Mouse (Mus musculus) E14TG2a.4 (cell line): ENCODE results near the gene Nell1.

Source experiments
- H3K27me3 ChIP-seq: 2 replicates; pipeline ENCODE4 v1.6.1; 2014; ENCODE audit warnings: low read length, control low read depth; ENCODE audit not compliant: insufficient read depth
- H3K36me3 ChIP-seq: 2 replicates; pipeline ENCODE4 v1.6.1; 2014; ENCODE audit warnings: low read length, control low read depth; ENCODE audit not compliant: insufficient read depth
- H3K4me1 ChIP-seq: replicated peaks from 2 replicates; pipeline ENCODE4 v1.6.1; 2014; ENCODE audit warnings: low read depth, low read length, control low read depth
- H3K4me3 ChIP-seq: replicated peaks from 2 replicates; pipeline ENCODE4 v1.5.1; 2014; ENCODE audit warnings: mild to moderate bottlenecking, low read length
- H3K9me3 ChIP-seq: 2 replicates; pipeline ENCODE4 v1.6.1; 2014; ENCODE audit warnings: low read length, control low read depth
- CTCF ChIP-seq: conservative IDR thresholded peaks from 2 replicates; pipeline ENCODE4 v1.5.1; 2014; ENCODE audit warnings: low read length
- NANOG ChIP-seq: IDR thresholded peaks from 2 replicates; pipeline ENCODE4 v1.6.1; 2014; ENCODE audit warnings: borderline replicate concordance, low read length, mixed read lengths
- POU5F1 ChIP-seq: IDR thresholded peaks from 2 replicates; pipeline ENCODE4 v1.6.1; 2014; ENCODE audit warnings: low read length, borderline replicate concordance

Gene Nell1

GRCm38 (mm10) chr7:50107261-50107660 lies 132.6 kb downstream of the Nell1 start:
- H3K27me3 ChIP-seq = no peaks in the 10 kb centered on the region
- TF ChIP-seq NANOG = no peak
- no peak for TF ChIP-seq CTCF
- TF ChIP-seq POU5F1 = no peak
- no peak overlapping the region for H3K4me3 ChIP-seq
- no peaks in the 10 kb centered on the region for H3K4me1 ChIP-seq
- 0 out of 2 replicates have a peak, but pooled peaks cover 2% of the 10 kb centered on the region for H3K9me3 ChIP-seq
- H3K36me3 ChIP-seq = no peaks in the 10 kb centered on the region

DNA sequence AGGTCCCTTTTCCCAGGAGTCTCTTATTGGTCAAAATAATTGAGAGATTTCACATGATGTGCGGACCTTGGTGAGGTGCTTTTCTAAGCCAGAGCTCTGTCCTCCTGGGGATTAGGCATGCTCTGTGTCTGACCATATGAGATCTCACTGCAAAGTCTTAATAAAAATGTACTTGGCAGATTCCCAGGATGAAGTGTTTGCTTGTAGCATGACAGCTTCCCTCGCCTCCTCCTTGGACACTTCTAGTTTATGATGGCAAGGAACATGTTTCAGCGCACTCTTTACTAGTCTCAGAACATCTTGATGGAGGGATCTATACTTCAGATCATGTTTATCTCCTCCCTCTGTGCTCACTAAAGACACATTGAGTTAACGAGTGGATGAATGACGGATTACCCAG lies 143.7 kb downstream of the Nell1 start:
- no peaks in the 10 kb centered on the region for H3K4me1 ChIP-seq
- TF ChIP-seq CTCF = no peak
- no peak for TF ChIP-seq NANOG
- no peak for TF ChIP-seq POU5F1
- H3K27me3 ChIP-seq = no peaks in the 10 kb centered on the region
- no peak overlapping the region for H3K4me3 ChIP-seq
- H3K9me3 ChIP-seq = no peaks in the 10 kb centered on the region
- no peaks in the 10 kb centered on the region for H3K36me3 ChIP-seq

- TF ChIP-seq POU5F1 (no peak), NANOG (no peak), CTCF (no peak)
- H3K4me3 ChIP-seq = no peak overlapping the region
- H3K36me3 ChIP-seq = no peaks in the 10 kb centered on the region
- H3K9me3 ChIP-seq = no peaks in the 10 kb centered on the region
- H3K4me1 ChIP-seq = no peaks in the 10 kb centered on the region
- H3K27me3 ChIP-seq = no peaks in the 10 kb centered on the region
These were observed 163.0 kb downstream of the Nell1 start for GRCm38 (mm10) chr7:50137706-50138105.

- H3K27me3 ChIP-seq = no peaks in the 10 kb centered on the region
- H3K36me3 ChIP-seq = no peaks in the 10 kb centered on the region
- no peaks in the 10 kb centered on the region for H3K9me3 ChIP-seq
- no peak for TF ChIP-seq CTCF
- no peak for TF ChIP-seq POU5F1
- TF ChIP-seq NANOG = no peak
- no peak overlapping the region for H3K4me3 ChIP-seq
- H3K4me1 ChIP-seq = no peaks in the 10 kb centered on the region
These were observed 174.7 kb downstream of the Nell1 start for GRCm38 (mm10) chr7:50149326-50149725.

GRCm38 (mm10) chr7:50150838-50151237 lies 176.2 kb downstream of the Nell1 start:
- TF ChIP-seq CTCF (no peak), POU5F1 (no peak), NANOG (no peak)
- no peaks in the 10 kb centered on the region for H3K27me3 ChIP-seq
- no peak overlapping the region for H3K4me3 ChIP-seq
- no peaks in the 10 kb centered on the region for H3K4me1 ChIP-seq
- no peaks in the 10 kb centered on the region for H3K9me3 ChIP-seq
- H3K36me3 ChIP-seq = no peaks in the 10 kb centered on the region

DNA sequence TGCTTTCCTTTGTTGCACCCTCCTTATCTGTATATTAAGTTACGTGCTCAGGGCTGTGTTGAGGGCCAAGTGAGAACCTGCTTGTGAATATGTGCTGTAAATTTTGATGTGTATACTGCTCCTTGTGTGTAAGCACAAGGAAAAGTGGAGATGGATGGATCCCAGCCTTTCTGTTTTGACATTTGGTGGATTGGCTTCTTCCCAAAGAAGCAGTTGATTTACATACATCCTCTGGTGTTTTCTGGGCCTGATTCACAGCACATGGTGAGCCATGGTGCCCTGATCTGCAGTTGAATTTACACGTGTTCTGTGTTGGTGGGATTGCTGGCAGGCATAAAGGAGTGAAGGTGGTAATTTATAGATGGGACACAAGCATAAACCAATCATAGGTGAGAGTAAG lies 179.0 kb downstream of the Nell1 start:
- no peaks in the 10 kb centered on the region for H3K27me3 ChIP-seq
- TF ChIP-seq NANOG (no peak), POU5F1 (no peak), CTCF (no peak)
- no peak overlapping the region for H3K4me3 ChIP-seq
- H3K4me1 ChIP-seq = no peaks in the 10 kb centered on the region
- H3K9me3 ChIP-seq = no peaks in the 10 kb centered on the region
- no peaks in the 10 kb centered on the region for H3K36me3 ChIP-seq

DNA sequence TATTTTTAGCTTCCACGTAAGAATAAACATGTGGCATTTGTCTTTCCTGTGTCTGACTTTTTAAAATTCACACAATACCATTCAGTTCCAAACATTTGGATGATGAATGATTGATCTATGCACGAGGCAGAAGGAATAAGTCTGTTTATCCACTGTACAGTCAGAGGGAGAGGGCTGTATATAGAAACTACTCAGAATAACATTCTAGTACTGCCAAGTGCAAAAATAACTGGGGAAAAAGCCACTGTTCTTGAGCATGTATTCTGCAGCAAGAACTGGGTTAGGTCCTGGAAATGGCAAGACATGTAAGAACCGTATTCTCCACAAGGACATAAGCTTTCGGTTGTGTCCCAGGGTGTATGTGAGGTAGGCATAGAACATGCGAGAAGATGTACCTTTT lies 187.9 kb downstream of the Nell1 start:
- Histone ChIP-seq H3K4me3 (no peak overlapping the region), H3K9me3 (no peaks in the 10 kb centered on the region; the same call in 1 of the 2 replicates), H3K27me3 (no peaks in the 10 kb centered on the region), H3K4me1 (no peaks in the 10 kb centered on the region), H3K36me3 (no peaks in the 10 kb centered on the region)
- TF ChIP-seq NANOG = no peak
- no peak for TF ChIP-seq CTCF
- TF ChIP-seq POU5F1 = no peak

DNA sequence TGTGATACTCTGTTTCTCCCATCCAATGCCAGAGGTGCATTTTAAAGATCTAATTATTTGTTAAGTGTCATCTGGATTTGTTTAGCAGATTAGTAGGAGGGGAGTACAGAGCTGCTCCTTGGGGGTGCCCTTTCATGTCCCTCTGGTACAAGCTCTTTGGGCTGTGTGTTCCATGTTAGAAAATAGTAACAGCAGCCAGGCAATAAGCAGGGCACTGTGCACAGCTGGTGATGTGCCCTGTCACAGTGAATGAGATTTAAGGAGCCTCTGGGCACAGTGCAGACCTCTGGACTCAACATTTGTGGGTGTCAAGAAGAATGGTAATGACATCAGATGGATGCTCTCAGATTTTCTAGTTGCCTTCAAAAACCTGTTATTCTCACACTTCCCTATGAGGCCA lies 194.1 kb downstream of the Nell1 start:
- H3K27me3 ChIP-seq = no peaks in the 10 kb centered on the region
- no peaks in the 10 kb centered on the region for H3K36me3 ChIP-seq
- TF ChIP-seq CTCF = no peak
- no peaks in the 10 kb centered on the region for H3K9me3 ChIP-seq
- H3K4me3 ChIP-seq = no peak overlapping the region
- H3K4me1 ChIP-seq = no peaks in the 10 kb centered on the region

GRCm38 (mm10) chr7:50186306-50186705 lies 211.6 kb downstream of the Nell1 start:
- no peak for TF ChIP-seq NANOG
- TF ChIP-seq POU5F1 = no peak
- no peak for TF ChIP-seq CTCF
- H3K27me3 ChIP-seq = no peaks in the 10 kb centered on the region

More at GRCm38 (mm10) chr7:50186306-50186705, 211.6 kb downstream of the Nell1 start:
- H3K4me3 ChIP-seq = no peak overlapping the region
- H3K36me3 ChIP-seq = no peaks in the 10 kb centered on the region
- H3K9me3 ChIP-seq = no peaks in the 10 kb centered on the region
- no peaks in the 10 kb centered on the region for H3K4me1 ChIP-seq
